Mouse (Mus musculus): Measurements from ENCODE around the gene Cnst. TPM values are rescaled to one million over a fixed set of nuclear protein-coding genes. Genes with fewer than 3 reads are reported as not detected.
A peak's percentile ranks its signal among the peaks of the same experiment; 100 is the strongest.
"Not testable (repeated sequence)": the region's sequence is repeated elsewhere in the genome, so short reads cannot be mapped to it uniquely, and the experiment has no call there.

Cnst gene
- polyA plus RNA-seq, 1 experiment from 2014 or later = 14.8 TPM

GRCm38 (mm10) chr1:179645980-179646268, 99.8 kb downstream of the Cnst start:
- Histone ChIP-seq H3K36me3 (ENCODE audit: control insufficient read depth, insufficient read depth, low read length) (no peaks in the 10 kb centered on the region), H3K9ac (ENCODE audit: low read length) (0 out of 2 replicates have a peak overlapping the region, but pooled peaks have one; percentile 24), H3K4me1 (ENCODE audit: control insufficient read depth, insufficient read depth, low read length) (no peaks in the 10 kb centered on the region), H3K4me3 (ENCODE audit: low read depth, low read length) (no peak overlapping the region), H3K27ac (replicated peaks; ENCODE audit: low read depth, low read length) (no peak overlapping the region), H3K9me3 (ENCODE audit: control insufficient read depth, low read length) (no peaks in the 10 kb centered on the region), H3K27me3 (ENCODE audit: control insufficient read depth, insufficient read depth, low read length) (no peaks in the 10 kb centered on the region), H3K4me2 (ENCODE audit: low read depth, severe bottlenecking) (peak overlapping the region; percentile 24)
- DNase-seq (ENCODE audit: low spot score) = no peak
- WGBS = 23% methylated on average over 4 of the region's 4 CpGs
- no peak for ATAC-seq (ENCODE audit: insufficient number of reproducible peaks, low FRiP score, low TSS enrichment, low read depth)

GRCm38 (mm10) chr1:179648678-179649077, 102.5 kb downstream of the Cnst start:
- not testable (repeated sequence) for H3K36me3 ChIP-seq (ENCODE audit: control insufficient read depth, insufficient read depth, low read length); DNase-seq (ENCODE audit: low spot score); ATAC-seq (ENCODE audit: insufficient number of reproducible peaks, low FRiP score, low TSS enrichment, low read depth); H3K4me2 ChIP-seq (ENCODE audit: low read depth, severe bottlenecking); H3K4me1 ChIP-seq (ENCODE audit: control insufficient read depth, insufficient read depth, low read length); H3K9ac ChIP-seq (ENCODE audit: low read length); H3K27ac ChIP-seq (replicated peaks; ENCODE audit: low read depth, low read length); H3K4me3 ChIP-seq (ENCODE audit: low read depth, low read length); H3K27me3 ChIP-seq (ENCODE audit: control insufficient read depth, insufficient read depth, low read length); H3K9me3 ChIP-seq (ENCODE audit: control insufficient read depth, low read length)
- WGBS = 87% methylated on average over 4 of the region's 5 CpGs

DNA sequence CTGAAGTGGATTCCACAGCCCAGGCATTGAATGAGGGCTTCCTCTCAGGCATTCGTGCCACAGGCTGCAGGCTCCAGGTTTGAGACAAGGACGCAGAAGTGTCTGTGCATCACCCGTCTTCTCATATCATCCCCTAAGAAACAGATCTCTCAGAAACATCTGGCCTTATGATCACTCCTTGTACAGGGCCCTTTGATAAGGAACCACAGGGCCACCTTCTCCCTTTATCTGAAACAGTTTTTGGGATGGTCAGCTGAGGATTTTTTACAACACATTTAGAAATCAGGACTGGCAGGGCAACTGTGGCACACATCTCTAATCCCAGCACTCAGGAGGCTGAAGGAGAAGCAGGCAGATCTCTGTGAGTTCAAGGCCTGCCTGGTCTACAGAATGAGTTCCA, 103.2 kb downstream of the Cnst start:
- Histone ChIP-seq H3K9ac (ENCODE audit: low read length) (no peak overlapping the region), H3K27ac (replicated peaks; ENCODE audit: low read depth, low read length) (no peak overlapping the region), H3K9me3 (ENCODE audit: control insufficient read depth, low read length) (no peaks in the 10 kb centered on the region), H3K4me3 (ENCODE audit: low read depth, low read length) (no peak overlapping the region), H3K4me2 (ENCODE audit: low read depth, severe bottlenecking) (no peak overlapping the region), H3K27me3 (ENCODE audit: control insufficient read depth, insufficient read depth, low read length) (no peaks in the 10 kb centered on the region), H3K4me1 (ENCODE audit: control insufficient read depth, insufficient read depth, low read length) (no peaks in the 10 kb centered on the region), H3K36me3 (ENCODE audit: control insufficient read depth, insufficient read depth, low read length) (no peaks in the 10 kb centered on the region)
- DNase-seq (ENCODE audit: low spot score) (no peak), ATAC-seq (ENCODE audit: insufficient number of reproducible peaks, low FRiP score, low TSS enrichment, low read depth) (no peak)
- WGBS = 77% methylated on average over 3 of the region's 3 CpGs

DNA sequence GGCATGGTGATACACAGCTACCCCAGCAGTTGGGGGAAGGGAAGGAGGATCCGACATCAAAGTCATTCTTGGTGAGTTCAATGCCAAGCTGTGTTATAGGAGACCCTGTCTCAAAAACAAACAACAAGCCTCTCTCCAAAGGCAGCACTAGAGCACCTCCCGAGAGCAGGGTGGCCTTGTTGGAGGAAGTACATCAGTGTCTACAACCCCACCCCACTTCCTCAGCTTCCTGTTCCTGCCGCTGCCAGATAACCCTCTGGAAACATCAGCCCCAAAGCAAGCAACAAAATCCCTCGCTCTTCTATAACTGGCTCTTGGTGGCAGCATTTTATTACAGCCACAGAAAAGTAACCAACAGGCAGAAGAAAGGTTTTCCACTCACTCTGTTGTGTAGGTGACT, 104.1 kb downstream of the Cnst start:
- H3K27me3 ChIP-seq (ENCODE audit: control insufficient read depth, insufficient read depth, low read length) = no peaks in the 10 kb centered on the region
- no peak overlapping the region for H3K4me2 ChIP-seq (ENCODE audit: low read depth, severe bottlenecking)
- no peaks in the 10 kb centered on the region for H3K4me1 ChIP-seq (ENCODE audit: control insufficient read depth, insufficient read depth, low read length)
- H3K9me3 ChIP-seq (ENCODE audit: control insufficient read depth, low read length) = no peaks in the 10 kb centered on the region
- H3K36me3 ChIP-seq (ENCODE audit: control insufficient read depth, insufficient read depth, low read length) = no peaks in the 10 kb centered on the region
- no peak overlapping the region for H3K27ac ChIP-seq (replicated peaks; ENCODE audit: low read depth, low read length)
- WGBS = 74% methylated on average over 4 of the region's 4 CpGs
- DNase-seq (ENCODE audit: low spot score) = no peak
- ATAC-seq (ENCODE audit: insufficient number of reproducible peaks, low FRiP score, low TSS enrichment, low read depth) = no peak
- H3K4me3 ChIP-seq (ENCODE audit: low read depth, low read length) = no peak overlapping the region
- H3K9ac ChIP-seq (ENCODE audit: low read length) = no peak overlapping the region

DNA sequence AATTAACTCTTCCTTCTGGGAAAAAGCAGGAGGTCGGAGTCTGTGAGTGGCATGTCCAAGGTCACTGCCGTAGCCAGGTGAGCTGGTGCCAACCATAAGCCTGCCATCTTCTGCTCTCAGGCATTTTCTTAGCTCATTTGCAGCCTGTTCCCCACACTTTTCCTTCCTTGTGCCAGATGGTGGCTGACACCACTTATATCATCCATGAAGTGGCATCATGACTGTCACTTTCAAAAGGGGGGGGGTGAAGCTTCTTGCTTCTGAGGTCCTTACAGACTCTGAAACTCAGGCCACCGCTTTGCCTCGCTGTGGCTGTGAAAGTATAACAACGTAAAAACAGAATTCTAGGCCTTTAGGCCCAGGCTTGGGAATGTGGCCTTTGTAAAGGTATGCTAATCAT, 105.1 kb downstream of the Cnst start:
- no peak overlapping the region for H3K27ac ChIP-seq (replicated peaks; ENCODE audit: low read depth, low read length)
- ATAC-seq (ENCODE audit: insufficient number of reproducible peaks, low FRiP score, low TSS enrichment, low read depth) (no peak), DNase-seq (ENCODE audit: low spot score) (no peak)
- WGBS = 84% methylated on average over 5 of the region's 5 CpGs
- no peak overlapping the region for H3K4me3 ChIP-seq (ENCODE audit: low read depth, low read length)
- no peaks in the 10 kb centered on the region for H3K4me1 ChIP-seq (ENCODE audit: control insufficient read depth, insufficient read depth, low read length)
- H3K36me3 ChIP-seq (ENCODE audit: control insufficient read depth, insufficient read depth, low read length) = no peaks in the 10 kb centered on the region
- no peak overlapping the region for H3K9ac ChIP-seq (ENCODE audit: low read length)
- H3K9me3 ChIP-seq (ENCODE audit: control insufficient read depth, low read length) = no peaks in the 10 kb centered on the region
- H3K4me2 ChIP-seq (ENCODE audit: low read depth, severe bottlenecking) = no peak overlapping the region
- H3K27me3 ChIP-seq (ENCODE audit: control insufficient read depth, insufficient read depth, low read length) = no peaks in the 10 kb centered on the region

GRCm38 (mm10) chr1:179663065-179663464, 116.9 kb downstream of the Cnst start:
- Histone ChIP-seq H3K27ac (replicated peaks; ENCODE audit: low read depth, low read length) (no peak overlapping the region), H3K9me3 (ENCODE audit: control insufficient read depth, low read length) (no peaks in the 10 kb centered on the region), H3K9ac (ENCODE audit: low read length) (no peak overlapping the region), H3K36me3 (ENCODE audit: control insufficient read depth, insufficient read depth, low read length) (no peaks in the 10 kb centered on the region), H3K27me3 (ENCODE audit: control insufficient read depth, insufficient read depth, low read length) (no peaks in the 10 kb centered on the region), H3K4me2 (ENCODE audit: low read depth, severe bottlenecking) (no peak overlapping the region), H3K4me3 (ENCODE audit: low read depth, low read length) (no peak overlapping the region), H3K4me1 (ENCODE audit: control insufficient read depth, insufficient read depth, low read length) (peaks cover 3% of the 10 kb centered on the region; the same call in 1 of the 2 replicates)
- WGBS = 83% methylated on average over 5 of the region's 5 CpGs
- ATAC-seq (ENCODE audit: insufficient number of reproducible peaks, low FRiP score, low TSS enrichment, low read depth) = no peak
- no peak for DNase-seq (ENCODE audit: low spot score)

DNA sequence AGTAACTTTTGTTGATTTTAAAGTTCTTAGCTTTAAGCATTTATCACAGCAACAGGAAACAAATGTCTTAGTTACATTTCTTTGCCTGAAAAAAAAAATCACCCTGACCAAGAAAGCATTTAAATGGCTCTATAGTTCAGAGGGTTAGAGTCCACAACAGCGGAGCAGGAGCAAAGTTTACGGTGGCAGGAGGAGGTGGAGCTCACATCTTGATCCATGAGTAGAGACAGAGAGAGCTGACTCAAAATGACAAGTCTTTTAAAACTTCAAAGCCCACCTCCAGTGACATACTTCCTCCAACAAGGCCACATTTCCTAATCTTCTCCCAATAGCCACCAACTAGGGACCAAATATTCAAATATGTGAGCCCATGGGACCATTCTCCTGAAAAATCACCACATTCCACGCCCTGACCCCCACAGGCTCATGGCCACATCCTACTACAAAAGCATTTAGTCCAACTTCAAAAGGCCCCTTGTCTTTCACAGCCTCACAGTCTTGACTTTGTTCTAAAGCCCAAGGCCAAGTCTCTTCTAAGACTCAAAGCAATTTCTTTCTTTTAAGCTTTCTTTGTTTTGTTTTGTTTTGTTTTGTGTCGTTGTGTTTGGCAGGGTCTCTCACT, 118.2 kb downstream of the Cnst start:
- Histone ChIP-seq H3K9ac (ENCODE audit: low read length) (no peak overlapping the region), H3K9me3 (ENCODE audit: control insufficient read depth, low read length) (no peaks in the 10 kb centered on the region), H3K27me3 (ENCODE audit: control insufficient read depth, insufficient read depth, low read length) (no peaks in the 10 kb centered on the region), H3K4me2 (ENCODE audit: low read depth, severe bottlenecking) (no peak overlapping the region), H3K27ac (replicated peaks; ENCODE audit: low read depth, low read length) (no peak overlapping the region), H3K36me3 (ENCODE audit: control insufficient read depth, insufficient read depth, low read length) (no peaks in the 10 kb centered on the region), H3K4me1 (ENCODE audit: control insufficient read depth, insufficient read depth, low read length) (peaks cover 7% of the 10 kb centered on the region), H3K4me3 (ENCODE audit: low read depth, low read length) (no peak overlapping the region)
- DNase-seq (ENCODE audit: low spot score) (no peak), ATAC-seq (ENCODE audit: insufficient number of reproducible peaks, low FRiP score, low TSS enrichment, low read depth) (no peak)
- 84% methylated on average over 4 of the region's 4 CpGs for WGBS

GRCm38 (mm10) chr1:179666971-179667370, 120.8 kb downstream of the Cnst start:
- ATAC-seq (ENCODE audit: insufficient number of reproducible peaks, low FRiP score, low TSS enrichment, low read depth) = no peak
- Histone ChIP-seq H3K36me3 (ENCODE audit: control insufficient read depth, insufficient read depth, low read length) (no peaks in the 10 kb centered on the region), H3K27me3 (ENCODE audit: control insufficient read depth, insufficient read depth, low read length) (no peaks in the 10 kb centered on the region), H3K9ac (ENCODE audit: low read length) (no peak overlapping the region), H3K4me2 (ENCODE audit: low read depth, severe bottlenecking) (no peak overlapping the region; the same call in 1 of the 2 replicates), H3K27ac (replicated peaks; ENCODE audit: low read depth, low read length) (no peak overlapping the region; the same call in 1 of the 2 replicates), H3K4me3 (ENCODE audit: low read depth, low read length) (no peak overlapping the region), H3K4me1 (ENCODE audit: control insufficient read depth, insufficient read depth, low read length) (peaks cover 10% of the 10 kb centered on the region), H3K9me3 (ENCODE audit: control insufficient read depth, low read length) (no peaks in the 10 kb centered on the region)
- 78% methylated on average over 2 of the region's 2 CpGs for WGBS
- no peak for DNase-seq (ENCODE audit: low spot score)

GRCm38 (mm10) chr1:179667450-179667849, 121.3 kb downstream of the Cnst start:
- DNase-seq (ENCODE audit: low spot score) (no peak), ATAC-seq (ENCODE audit: insufficient number of reproducible peaks, low FRiP score, low TSS enrichment, low read depth) (peak; percentile 53; the same call in 1 of the 2 replicates)
- H3K36me3 ChIP-seq (ENCODE audit: control insufficient read depth, insufficient read depth, low read length) = no peaks in the 10 kb centered on the region
- peaks cover 10% of the 10 kb centered on the region for H3K4me1 ChIP-seq (ENCODE audit: control insufficient read depth, insufficient read depth, low read length)
- no peaks in the 10 kb centered on the region for H3K27me3 ChIP-seq (ENCODE audit: control insufficient read depth, insufficient read depth, low read length)
- 3% methylated on average over 7 of the region's 7 CpGs for WGBS
- H3K9ac ChIP-seq (ENCODE audit: low read length) = peak overlapping the region; percentile 91
- H3K4me2 ChIP-seq (ENCODE audit: low read depth, severe bottlenecking) = peak overlapping the region; percentile 77
- H3K4me3 ChIP-seq (ENCODE audit: low read depth, low read length) = peak overlapping the region; percentile 87
- H3K27ac ChIP-seq (replicated peaks; ENCODE audit: low read depth, low read length) = peak overlapping the region; percentile 84; the same call in 1 of the 2 replicates
- no peaks in the 10 kb centered on the region for H3K9me3 ChIP-seq (ENCODE audit: control insufficient read depth, low read length)
